Mouse (Mus musculus) heart, embryonic 10.5 days (tissue): ENCODE data around the gene Hsf2bp. TPM values are rescaled to one million over a fixed set of nuclear protein-coding genes. Genes with fewer than 3 reads are reported as not detected.

Source experiments
- DNase-seq: peaks from one replicate; pipeline ENCODE4 v3.0.0-alpha.2; 2017; ENCODE audit warnings: low spot score
- H3K27ac ChIP-seq: fragments of 300-500 bp; sonication (generic); 2 replicates; pipeline ENCODE4 v1.5.1; 2016; ENCODE audit warnings: mild to moderate bottlenecking
- H3K27me3 ChIP-seq: fragments of 300-500 bp; sonication (generic); 2 replicates; pipeline ENCODE4 v1.6.1; 2016; ENCODE audit warnings: mild to moderate bottlenecking; ENCODE audit not compliant: poor library complexity, insufficient read depth, severe bottlenecking
- H3K36me3 ChIP-seq: fragments of 300-500 bp; sonication (generic); 2 replicates; pipeline ENCODE4 v1.6.1; 2016; ENCODE audit warnings: mild to moderate bottlenecking, moderate library complexity
- H3K4me1 ChIP-seq: fragments of 300-500 bp; sonication (generic); 2 replicates; pipeline ENCODE4 v1.6.1; 2016; ENCODE audit warnings: mild to moderate bottlenecking
- H3K4me3 ChIP-seq: fragments of 300-500 bp; sonication (generic); 2 replicates; pipeline ENCODE4 v1.5.1; 2016; ENCODE audit warnings: mild to moderate bottlenecking, moderate library complexity
- H3K9me3 ChIP-seq: fragments of 300-500 bp; sonication (generic); 2 replicates; pipeline ENCODE4 v1.6.1; 2016; ENCODE audit warnings: mild to moderate bottlenecking, moderate library complexity
- WGBS: fragments of 180-500 bp; shearing (Covaris S2); methylation state at CpG from one replicate; pipeline ENCODE4 v1.1.7; 2016; 5-methylcytosine and 5-hydroxymethylcytosine counted together
- polyA plus RNA-seq: library from polyadenylated mRNA; unstranded; fragments of >200 nt; fragmentation: Nextera tagmentation; extraction: Ambion mirVana; gene quantifications from 2 replicates; pipeline ENCODE4 v1.2.1, GENCODE M21; 2016

Gene Hsf2bp
- polyA plus RNA-seq, 1 experiment from 2014 or later, result 0.62 TPM

- Histone ChIP-seq H3K36me3 (no peaks in the 10 kb centered on the region), H3K9me3 (no peaks in the 10 kb centered on the region), H3K4me1 (peaks cover 46% of the 10 kb centered on the region), H3K4me3 (0 out of 2 replicates have a peak overlapping the region, but pooled peaks have one; percentile 0), H3K27me3 (no peaks in the 10 kb centered on the region), H3K27ac (peak overlapping the region; percentile 59)
- DNase-seq, result no peak
- WGBS, result 31% methylated on average over 9 of the region's 9 CpGs
These were observed 115.5 kb downstream of the Hsf2bp start for GRCm38 (mm10) chr17:31920589-31921190.

- Histone ChIP-seq H3K4me1 (peaks cover 50% of the 10 kb centered on the region), H3K27me3 (no peaks in the 10 kb centered on the region), H3K36me3 (no peaks in the 10 kb centered on the region), H3K9me3 (no peaks in the 10 kb centered on the region), H3K4me3 (no peak overlapping the region), H3K27ac (peak overlapping the region; percentile 59)
- WGBS, result 66% methylated on average over 7 of the region's 7 CpGs
- DNase-seq, result no peak
These were observed 116.5 kb downstream of the Hsf2bp start for GRCm38 (mm10) chr17:31919599-31919998.

GRCm38 (mm10) chr17:31918374-31918773 lies 117.8 kb downstream of the Hsf2bp start:
- no peak overlapping the region for H3K4me3 ChIP-seq
- no peaks in the 10 kb centered on the region for H3K36me3 ChIP-seq
- H3K27me3 ChIP-seq, result no peaks in the 10 kb centered on the region
- 90% methylated on average over 8 of the region's 8 CpGs for WGBS
- H3K27ac ChIP-seq, result no peak overlapping the region
- DNase-seq, result no peak
- H3K4me1 ChIP-seq, result peaks cover 51% of the 10 kb centered on the region
- H3K9me3 ChIP-seq, result no peaks in the 10 kb centered on the region

- Histone ChIP-seq H3K9me3 (no peaks in the 10 kb centered on the region), H3K27me3 (no peaks in the 10 kb centered on the region), H3K27ac (peak overlapping the region; percentile 81), H3K36me3 (no peaks in the 10 kb centered on the region), H3K4me1 (peaks cover 53% of the 10 kb centered on the region), H3K4me3 (no peak overlapping the region)
- 70% methylated on average over 6 of the region's 6 CpGs for WGBS
- no peak for DNase-seq
These were observed 119.7 kb downstream of the Hsf2bp start for GRCm38 (mm10) chr17:31916461-31916775.

GRCm38 (mm10) chr17:31915756-31916460 lies 120.2 kb downstream of the Hsf2bp start:
- H3K27me3 ChIP-seq, result no peaks in the 10 kb centered on the region
- no peaks in the 10 kb centered on the region for H3K9me3 ChIP-seq
- peak overlapping the region; percentile 81 for H3K27ac ChIP-seq
- H3K4me1 ChIP-seq, result peaks cover 48% of the 10 kb centered on the region
- H3K36me3 ChIP-seq, result no peaks in the 10 kb centered on the region
- no peak overlapping the region for H3K4me3 ChIP-seq
- no peak for DNase-seq
- 54% methylated on average over 18 of the region's 18 CpGs for WGBS

- Histone ChIP-seq H3K4me3 (no peak overlapping the region), H3K36me3 (no peaks in the 10 kb centered on the region), H3K4me1 (peaks cover 32% of the 10 kb centered on the region), H3K27me3 (no peaks in the 10 kb centered on the region), H3K27ac (no peak overlapping the region), H3K9me3 (no peaks in the 10 kb centered on the region)
- 78% methylated on average over 5 of the region's 5 CpGs for WGBS
- no peak for DNase-seq
These were observed 121.8 kb downstream of the Hsf2bp start for GRCm38 (mm10) chr17:31914323-31914722.

- H3K27ac ChIP-seq, result peak overlapping the region; percentile 65; the same call in 1 of the 2 replicates
- 70% methylated on average over 18 of the region's 18 CpGs for WGBS
- H3K27me3 ChIP-seq, result no peaks in the 10 kb centered on the region
- H3K4me1 ChIP-seq, result peaks cover 28% of the 10 kb centered on the region
- DNase-seq, result no peak
- no peaks in the 10 kb centered on the region for H3K36me3 ChIP-seq
- no peak overlapping the region for H3K4me3 ChIP-seq
- no peaks in the 10 kb centered on the region for H3K9me3 ChIP-seq
These were observed 123.1 kb downstream of the Hsf2bp start for GRCm38 (mm10) chr17:31912881-31913662.

GRCm38 (mm10) chr17:31912387-31912786 lies 123.8 kb downstream of the Hsf2bp start:
- H3K36me3 ChIP-seq, result no peaks in the 10 kb centered on the region
- H3K9me3 ChIP-seq, result no peaks in the 10 kb centered on the region
- H3K4me3 ChIP-seq, result no peak overlapping the region
- no peaks in the 10 kb centered on the region for H3K27me3 ChIP-seq
- H3K4me1 ChIP-seq, result peaks cover 28% of the 10 kb centered on the region
- 82% methylated on average over 16 of the region's 16 CpGs for WGBS
- 0 out of 2 replicates have a peak overlapping the region, but pooled peaks have one; percentile 65 for H3K27ac ChIP-seq
- no peak for DNase-seq

GRCm38 (mm10) chr17:31908966-31909365 lies 127.2 kb downstream of the Hsf2bp start:
- WGBS, result 84% methylated on average over 2 of the region's 2 CpGs
- no peaks in the 10 kb centered on the region for H3K27me3 ChIP-seq
- H3K9me3 ChIP-seq, result no peaks in the 10 kb centered on the region
- DNase-seq, result no peak
- no peak overlapping the region for H3K4me3 ChIP-seq
- H3K36me3 ChIP-seq, result no peaks in the 10 kb centered on the region
- peaks cover 23% of the 10 kb centered on the region for H3K4me1 ChIP-seq
- no peak overlapping the region for H3K27ac ChIP-seq

- no peaks in the 10 kb centered on the region for H3K9me3 ChIP-seq
- H3K27ac ChIP-seq, result peak overlapping the region; percentile 71; the same call in 1 of the 2 replicates
- no peaks in the 10 kb centered on the region for H3K36me3 ChIP-seq
These were observed 129.7 kb downstream of the Hsf2bp start for GRCm38 (mm10) chr17:31906441-31906840.

GRCm38 (mm10) chr17:31905791-31906211 lies 130.3 kb downstream of the Hsf2bp start:
- no peak for DNase-seq
- Histone ChIP-seq H3K36me3 (no peaks in the 10 kb centered on the region), H3K27me3 (no peaks in the 10 kb centered on the region), H3K9me3 (no peaks in the 10 kb centered on the region), H3K4me3 (no peak overlapping the region), H3K27ac (peak overlapping the region; percentile 71), H3K4me1 (peaks cover 31% of the 10 kb centered on the region)
- WGBS, result 55% methylated on average over 10 of the region's 10 CpGs

More at GRCm38 (mm10) chr17:31906441-31906840, 129.7 kb downstream of the Hsf2bp start:
- no peaks in the 10 kb centered on the region for H3K27me3 ChIP-seq
- DNase-seq, result no peak
- 92% methylated on average over 3 of the region's 3 CpGs for WGBS
- no peak overlapping the region for H3K4me3 ChIP-seq
- peaks cover 28% of the 10 kb centered on the region for H3K4me1 ChIP-seq

- 88% methylated on average over 9 of the region's 9 CpGs for WGBS
These were observed 130.9 kb downstream of the Hsf2bp start for GRCm38 (mm10) chr17:31905201-31905790.

More at GRCm38 (mm10) chr17:31905201-31905790, 130.9 kb downstream of the Hsf2bp start:
- Histone ChIP-seq H3K36me3 (no peaks in the 10 kb centered on the region), H3K9me3 (no peaks in the 10 kb centered on the region), H3K27me3 (no peaks in the 10 kb centered on the region), H3K27ac (peak overlapping the region; percentile 71), H3K4me3 (no peak overlapping the region), H3K4me1 (peaks cover 31% of the 10 kb centered on the region)
- DNase-seq, result no peak
